Mouse (Mus musculus): ENCODE data around the gene Enpp4. TPM values are rescaled to one million over a fixed set of nuclear protein-coding genes. Genes with fewer than 3 reads are reported as not detected.

The Enpp4 gene
- polyA plus RNA-seq, 1 experiment from 2014 or later, result 8.5 TPM

- ATAC-seq (ENCODE audit: insufficient number of reproducible peaks, insufficient read depth, low FRiP score, low read depth), result peak; percentile 43; the same call in 1 of the 2 replicates
- Histone ChIP-seq H3K9ac (ENCODE audit: low read length) (no peak overlapping the region), H3K9me3 (ENCODE audit: control insufficient read depth, low read length) (no peaks in the 10 kb centered on the region), H3K27me3 (ENCODE audit: control insufficient read depth, insufficient read depth, low read length) (peaks cover 16% of the 10 kb centered on the region), H3K4me2 (ENCODE audit: low read length) (no peak overlapping the region; the same call in 1 of the 2 replicates), H3K4me3 (ENCODE audit: control insufficient read depth in 1 of 2, insufficient read depth in 1 of 2, low read depth in 1 of 2, low read length in 2 of 2) (no peak overlapping the region), H3K4me1 (ENCODE audit: control insufficient read depth in 2 of 2, insufficient read depth in 2 of 2, low read length in 2 of 2) (peaks cover 8 to 19% of the 10 kb centered on the region in 2 experiments), H3K27ac (replicated peaks in 1 of 2; ENCODE audit: control insufficient read depth in 1 of 2, insufficient read depth in 1 of 2, low read depth in 2 of 2, low read length in 2 of 2) (no peak overlapping the region), H3K36me3 (ENCODE audit: control insufficient read depth, insufficient read depth, low read length) (no peaks in the 10 kb centered on the region)
- 58% methylated on average over 10 of the region's 10 CpGs for WGBS
Measured at GRCm38 (mm10) chr17:44136863-44137640, 31.4 kb upstream of the Enpp4 start.

GRCm38 (mm10) chr17:44136018-44136417 lies 30.4 kb upstream of the Enpp4 start:
- peak overlapping the region; percentile 62 for H3K4me2 ChIP-seq (ENCODE audit: low read length)
- no peak overlapping the region for H3K27ac ChIP-seq (replicated peaks in 1 of 2; ENCODE audit: control insufficient read depth in 1 of 2, insufficient read depth in 1 of 2, low read depth in 2 of 2, low read length in 2 of 2)
- H3K36me3 ChIP-seq (ENCODE audit: control insufficient read depth, insufficient read depth, low read length), result no peaks in the 10 kb centered on the region
- ATAC-seq (ENCODE audit: insufficient number of reproducible peaks, insufficient read depth, low FRiP score, low read depth), result no peak
- H3K27me3 ChIP-seq (ENCODE audit: control insufficient read depth, insufficient read depth, low read length), result peaks cover 16% of the 10 kb centered on the region
- 20% methylated on average over 8 of the region's 8 CpGs for WGBS
- H3K4me3 ChIP-seq (ENCODE audit: control insufficient read depth in 1 of 2, insufficient read depth in 1 of 2, low read depth in 1 of 2, low read length in 2 of 2), result peak overlapping the region in 1 of 2 experiments; percentile 21; a peak in 2 of 4 replicates
- H3K4me1 ChIP-seq (ENCODE audit: control insufficient read depth in 2 of 2, insufficient read depth in 2 of 2, low read length in 2 of 2), result peaks cover 8 to 19% of the 10 kb centered on the region in 2 experiments
- no peak overlapping the region for H3K9ac ChIP-seq (ENCODE audit: low read length)
- H3K9me3 ChIP-seq (ENCODE audit: control insufficient read depth, low read length), result no peaks in the 10 kb centered on the region

GRCm38 (mm10) chr17:44134545-44134944 lies 28.9 kb upstream of the Enpp4 start:
- Histone ChIP-seq H3K4me2 (ENCODE audit: low read length) (no peak overlapping the region), H3K4me3 (ENCODE audit: control insufficient read depth in 1 of 2, insufficient read depth in 1 of 2, low read depth in 1 of 2, low read length in 2 of 2) (no peak overlapping the region), H3K4me1 (ENCODE audit: control insufficient read depth in 2 of 2, insufficient read depth in 2 of 2, low read length in 2 of 2) (peaks cover 8 to 19% of the 10 kb centered on the region in 2 experiments), H3K9ac (ENCODE audit: low read length) (no peak overlapping the region), H3K36me3 (ENCODE audit: control insufficient read depth, insufficient read depth, low read length) (no peaks in the 10 kb centered on the region), H3K27me3 (ENCODE audit: control insufficient read depth, insufficient read depth, low read length) (peaks cover 16% of the 10 kb centered on the region), H3K27ac (replicated peaks in 1 of 2; ENCODE audit: control insufficient read depth in 1 of 2, insufficient read depth in 1 of 2, low read depth in 2 of 2, low read length in 2 of 2) (no peak overlapping the region), H3K9me3 (ENCODE audit: control insufficient read depth, low read length) (no peaks in the 10 kb centered on the region)
- 75% methylated on average over 9 of the region's 9 CpGs for WGBS
- no peak for ATAC-seq (ENCODE audit: insufficient number of reproducible peaks, insufficient read depth, low FRiP score, low read depth)

GRCm38 (mm10) chr17:44134106-44134505 lies 28.5 kb upstream of the Enpp4 start:
- H3K27me3 ChIP-seq (ENCODE audit: control insufficient read depth, insufficient read depth, low read length), result peaks cover 16% of the 10 kb centered on the region
- no peak overlapping the region for H3K4me3 ChIP-seq (ENCODE audit: control insufficient read depth in 1 of 2, insufficient read depth in 1 of 2, low read depth in 1 of 2, low read length in 2 of 2)
- H3K4me2 ChIP-seq (ENCODE audit: low read length), result no peak overlapping the region
- 42% methylated on average over 6 of the region's 6 CpGs for WGBS
- H3K9ac ChIP-seq (ENCODE audit: low read length), result no peak overlapping the region
- no peak for ATAC-seq (ENCODE audit: insufficient number of reproducible peaks, insufficient read depth, low FRiP score, low read depth)
- no peaks in the 10 kb centered on the region for H3K9me3 ChIP-seq (ENCODE audit: control insufficient read depth, low read length)
- peaks cover 8 to 19% of the 10 kb centered on the region in 2 experiments for H3K4me1 ChIP-seq (ENCODE audit: control insufficient read depth in 2 of 2, insufficient read depth in 2 of 2, low read length in 2 of 2)
- H3K36me3 ChIP-seq (ENCODE audit: control insufficient read depth, insufficient read depth, low read length), result no peaks in the 10 kb centered on the region
- H3K27ac ChIP-seq (replicated peaks in 1 of 2; ENCODE audit: control insufficient read depth in 1 of 2, insufficient read depth in 1 of 2, low read depth in 2 of 2, low read length in 2 of 2), result no peak overlapping the region

GRCm38 (mm10) chr17:44130429-44130828 lies 24.8 kb upstream of the Enpp4 start:
- 8% methylated on average over 7 of the region's 7 CpGs for WGBS
- Histone ChIP-seq H3K27me3 (ENCODE audit: control insufficient read depth, insufficient read depth, low read length) (peaks cover 16% of the 10 kb centered on the region), H3K9ac (ENCODE audit: low read length) (no peak overlapping the region), H3K4me1 (ENCODE audit: control insufficient read depth in 2 of 2, insufficient read depth in 2 of 2, low read length in 2 of 2) (peaks cover 0 to 1% of the 10 kb centered on the region in 2 experiments; a peak in 2 of 4 replicates), H3K4me2 (ENCODE audit: low read length) (no peak overlapping the region), H3K4me3 (ENCODE audit: control insufficient read depth in 1 of 2, insufficient read depth in 1 of 2, low read depth in 1 of 2, low read length in 2 of 2) (no peak overlapping the region), H3K9me3 (ENCODE audit: control insufficient read depth, low read length) (peaks cover 5% of the 10 kb centered on the region; the same call in 1 of the 2 replicates), H3K27ac (replicated peaks in 1 of 2; ENCODE audit: control insufficient read depth in 1 of 2, insufficient read depth in 1 of 2, low read depth in 2 of 2, low read length in 2 of 2) (no peak overlapping the region), H3K36me3 (ENCODE audit: control insufficient read depth, insufficient read depth, low read length) (no peaks in the 10 kb centered on the region)
- ATAC-seq (ENCODE audit: insufficient number of reproducible peaks, insufficient read depth, low FRiP score, low read depth), result no peak

GRCm38 (mm10) chr17:44129092-44129750 lies 23.6 kb upstream of the Enpp4 start:
- Histone ChIP-seq H3K27ac (replicated peaks in 1 of 2; ENCODE audit: control insufficient read depth in 1 of 2, insufficient read depth in 1 of 2, low read depth in 2 of 2, low read length in 2 of 2) (no peak overlapping the region), H3K9ac (ENCODE audit: low read length) (no peak overlapping the region), H3K36me3 (ENCODE audit: control insufficient read depth, insufficient read depth, low read length) (no peaks in the 10 kb centered on the region), H3K9me3 (ENCODE audit: control insufficient read depth, low read length) (peaks cover 5% of the 10 kb centered on the region; the same call in 1 of the 2 replicates), H3K27me3 (ENCODE audit: control insufficient read depth, insufficient read depth, low read length) (peaks cover 8% of the 10 kb centered on the region; the same call in 1 of the 2 replicates), H3K4me2 (ENCODE audit: low read length) (no peak overlapping the region), H3K4me1 (ENCODE audit: control insufficient read depth in 2 of 2, insufficient read depth in 2 of 2, low read length in 2 of 2) (no peaks in the 10 kb centered on the region), H3K4me3 (ENCODE audit: control insufficient read depth in 1 of 2, insufficient read depth in 1 of 2, low read depth in 1 of 2, low read length in 2 of 2) (no peak overlapping the region)
- WGBS, result 69% methylated on average over 13 of the region's 13 CpGs
- ATAC-seq (ENCODE audit: insufficient number of reproducible peaks, insufficient read depth, low FRiP score, low read depth), result no peak

- no peak for ATAC-seq (ENCODE audit: insufficient number of reproducible peaks, insufficient read depth, low FRiP score, low read depth)
- no peak overlapping the region for H3K9ac ChIP-seq (ENCODE audit: low read length)
- H3K4me3 ChIP-seq (ENCODE audit: control insufficient read depth in 1 of 2, insufficient read depth in 1 of 2, low read depth in 1 of 2, low read length in 2 of 2), result no peak overlapping the region
- H3K4me2 ChIP-seq (ENCODE audit: low read length), result no peak overlapping the region
- 74% methylated on average over 12 of the region's 12 CpGs for WGBS
- no peak overlapping the region for H3K27ac ChIP-seq (replicated peaks in 1 of 2; ENCODE audit: control insufficient read depth in 1 of 2, insufficient read depth in 1 of 2, low read depth in 2 of 2, low read length in 2 of 2)
- H3K9me3 ChIP-seq (ENCODE audit: control insufficient read depth, low read length), result no peaks in the 10 kb centered on the region
- H3K4me1 ChIP-seq (ENCODE audit: control insufficient read depth in 2 of 2, insufficient read depth in 2 of 2, low read length in 2 of 2), result no peaks in the 10 kb centered on the region
- H3K36me3 ChIP-seq (ENCODE audit: control insufficient read depth, insufficient read depth, low read length), result no peaks in the 10 kb centered on the region
- H3K27me3 ChIP-seq (ENCODE audit: control insufficient read depth, insufficient read depth, low read length), result no peaks in the 10 kb centered on the region
Measured at GRCm38 (mm10) chr17:44121366-44122100, 15.9 kb upstream of the Enpp4 start.
